Mouse (Mus musculus) forebrain, embryonic 12.5 days (tissue): ENCODE measurements around the gene Vdac1. TPM values are rescaled to one million over a fixed set of nuclear protein-coding genes. Genes with fewer than 3 reads are reported as not detected.

Experiments used
- ATAC-seq: fragments of 200-750 bp; cut with Nextera tagmentation; 2 replicates; pipeline ENCODE4 v1.8.0; 2017; ENCODE audit warnings: moderate TSS enrichment; ENCODE audit not compliant: low FRiP score
- H3K27ac ChIP-seq: fragments of 300-500 bp; sonication (generic); 2 replicates; pipeline ENCODE4 v1.5.1; 2016; ENCODE audit warnings: mild to moderate bottlenecking
- H3K27me3 ChIP-seq: fragments of 300-500 bp; sonication (generic); 2 replicates; pipeline ENCODE4 v1.6.1; 2016; ENCODE audit warnings: mild to moderate bottlenecking
- H3K36me3 ChIP-seq: fragments of 300-500 bp; sonication (generic); replicated peaks from 2 replicates; pipeline ENCODE4 v1.6.1; 2016; ENCODE audit warnings: mild to moderate bottlenecking
- H3K4me1 ChIP-seq: fragments of 300-500 bp; sonication (generic); 2 replicates; pipeline ENCODE4 v1.6.1; 2016
- H3K4me2 ChIP-seq: fragments of 300-500 bp; sonication (generic); 2 replicates; pipeline ENCODE4 v1.6.1; 2016; ENCODE audit warnings: mild to moderate bottlenecking, moderate library complexity
- H3K4me3 ChIP-seq: fragments of 300-500 bp; sonication (generic); replicated peaks from 2 replicates; pipeline ENCODE4 v1.5.1; 2016; ENCODE audit warnings: mild to moderate bottlenecking
- H3K9ac ChIP-seq: fragments of 300-500 bp; sonication (generic); 2 replicates; pipeline ENCODE4 v1.6.1; 2016; ENCODE audit warnings: mild to moderate bottlenecking
- H3K9me3 ChIP-seq: fragments of 300-500 bp; sonication (generic); 2 replicates; pipeline ENCODE4 v1.6.1; 2016
- WGBS: fragments of 180-500 bp; shearing (Covaris S2); methylation state at CpG from one replicate; pipeline ENCODE4 v1.1.7; 2016; 5-methylcytosine and 5-hydroxymethylcytosine counted together
- polyA plus RNA-seq: library from polyadenylated mRNA; unstranded; fragments of >200 nt; fragmentation: Nextera tagmentation; extraction: Ambion mirVana; gene quantifications from 2 replicates; pipeline ENCODE4 v1.2.1, GENCODE M21; 2016

Gene Vdac1
- polyA plus RNA-seq: 206 and 214 TPM in 2 replicates

- H3K9me3 ChIP-seq: no peaks in the 10 kb centered on the region
- peak within 1 kb of the TSS; percentile 97 for H3K4me2 ChIP-seq
- H3K9ac ChIP-seq: peak within 1 kb of the TSS; percentile 90
- under 1% methylated on average over 83 of the region's 84 CpGs for WGBS
- H3K27ac ChIP-seq: peak within 1 kb of the TSS; percentile 89
- no peaks in the 10 kb centered on the region for H3K27me3 ChIP-seq
- peak within 1 kb of the TSS; percentile 83 for H3K4me3 ChIP-seq
- no peaks in the 10 kb centered on the region for H3K36me3 ChIP-seq
- H3K4me1 ChIP-seq: peaks cover 38% of the 10 kb centered on the region
- ATAC-seq: peak; percentile 97
Measured at GRCm38 (mm10) chr11:52360471-52361277, at the start of gene Vdac1. Gene Vdac1, plus strand, starts transcription at chr11:52360860.

GRCm38 (mm10) chr11:52314102-52314793 is 46.4 kb upstream of the Vdac1 start:
- Histone ChIP-seq H3K27me3 (peaks cover 28% of the 10 kb centered on the region), H3K36me3 (no peaks in the 10 kb centered on the region), H3K4me2 (no peak overlapping the region; the same call in 1 of the 2 replicates), H3K9me3 (no peaks in the 10 kb centered on the region), H3K27ac (no peak overlapping the region), H3K4me3 (no peak overlapping the region), H3K9ac (no peak overlapping the region), H3K4me1 (no peaks in the 10 kb centered on the region)
- WGBS: 16% methylated on average over 26 of the region's 26 CpGs
- no peak for ATAC-seq

DNA sequence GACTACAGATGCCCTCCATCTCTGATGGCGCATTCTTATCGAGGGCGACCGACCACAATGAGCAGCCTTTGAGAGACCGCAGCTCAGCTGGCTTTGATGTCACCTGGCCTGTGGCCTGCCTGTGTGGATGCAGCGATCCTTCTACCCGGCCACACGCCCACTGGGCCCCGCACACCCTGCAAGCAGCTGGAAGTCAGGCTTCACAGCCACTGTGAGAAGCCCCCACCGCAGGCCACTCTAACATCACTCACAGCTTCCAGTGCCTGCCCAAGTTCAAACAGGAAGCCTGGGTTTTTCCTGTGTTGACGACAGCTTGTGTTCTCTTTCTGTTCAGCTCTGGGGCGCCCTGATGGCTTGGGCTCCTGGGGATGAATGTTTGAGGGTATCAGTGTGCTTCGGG is 42.2 kb upstream of the Vdac1 start:
- Histone ChIP-seq H3K27ac (no peak overlapping the region), H3K27me3 (peaks cover 21% of the 10 kb centered on the region), H3K9ac (no peak overlapping the region), H3K4me3 (no peak overlapping the region), H3K4me2 (no peak overlapping the region), H3K36me3 (no peaks in the 10 kb centered on the region), H3K9me3 (no peaks in the 10 kb centered on the region), H3K4me1 (no peaks in the 10 kb centered on the region)
- WGBS: 74% methylated on average over 13 of the region's 13 CpGs
- ATAC-seq: no peak

DNA sequence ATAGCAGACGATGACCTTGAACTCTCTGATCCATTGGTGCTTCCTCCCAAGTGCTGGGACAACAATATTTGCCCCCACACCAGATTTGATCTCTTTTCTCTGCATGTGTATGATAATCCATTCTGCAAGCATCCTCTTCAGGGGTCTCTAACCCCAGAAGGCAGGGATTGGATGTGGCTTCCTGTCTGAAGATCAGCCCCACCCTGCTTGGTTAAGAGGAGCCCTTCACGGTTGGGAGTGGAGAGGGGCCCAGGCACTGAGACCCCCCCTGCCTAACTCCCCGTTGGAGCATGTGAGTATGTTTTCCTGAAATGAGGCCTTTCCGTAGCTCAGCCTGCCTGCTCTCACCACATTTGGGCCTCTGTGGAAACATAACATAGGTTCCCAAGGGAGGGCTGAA is 41.0 kb upstream of the Vdac1 start:
- WGBS: 86% methylated on average over 4 of the region's 4 CpGs
- Histone ChIP-seq H3K27me3 (peaks cover 9% of the 10 kb centered on the region), H3K36me3 (no peaks in the 10 kb centered on the region), H3K9ac (no peak overlapping the region), H3K4me2 (no peak overlapping the region), H3K27ac (no peak overlapping the region), H3K4me1 (no peaks in the 10 kb centered on the region), H3K4me3 (no peak overlapping the region), H3K9me3 (no peaks in the 10 kb centered on the region)
- no peak for ATAC-seq

DNA sequence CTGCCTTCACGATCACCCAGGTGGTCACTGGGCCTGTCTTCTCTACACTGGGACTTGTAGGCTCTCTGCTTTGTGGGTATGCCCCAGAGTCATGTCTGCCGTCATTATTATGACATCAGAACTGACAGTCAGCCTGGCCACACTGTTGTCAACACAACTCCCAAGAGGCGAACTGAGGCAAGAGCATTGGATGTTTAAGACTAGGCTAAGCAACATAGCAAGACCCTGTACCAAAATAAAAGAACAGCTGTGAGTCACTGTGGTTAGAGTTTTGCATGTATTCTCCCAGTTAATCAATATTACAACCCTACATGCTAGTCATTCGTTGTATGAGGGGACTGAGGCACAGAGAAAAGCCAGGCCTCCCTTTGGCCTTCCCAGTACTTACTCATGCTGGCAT is 40.1 kb upstream of the Vdac1 start:
- no peak for ATAC-seq
- Histone ChIP-seq H3K4me2 (no peak overlapping the region), H3K9me3 (no peaks in the 10 kb centered on the region), H3K36me3 (no peaks in the 10 kb centered on the region), H3K4me3 (no peak overlapping the region), H3K9ac (no peak overlapping the region), H3K27me3 (peaks cover under 1% of the 10 kb centered on the region), H3K4me1 (no peaks in the 10 kb centered on the region), H3K27ac (no peak overlapping the region)
- 81% methylated on average over 4 of the region's 4 CpGs for WGBS

- ATAC-seq: no peak
- no peak overlapping the region for H3K9ac ChIP-seq
- no peaks in the 10 kb centered on the region; the same call in 1 of the 2 replicates for H3K27me3 ChIP-seq
- WGBS: 66% methylated on average over 3 of the region's 3 CpGs
- H3K4me1 ChIP-seq: no peaks in the 10 kb centered on the region
- H3K27ac ChIP-seq: no peak overlapping the region
- H3K4me2 ChIP-seq: no peak overlapping the region
- H3K4me3 ChIP-seq: no peak overlapping the region
- no peaks in the 10 kb centered on the region for H3K9me3 ChIP-seq
- H3K36me3 ChIP-seq: no peaks in the 10 kb centered on the region
Measured at GRCm38 (mm10) chr11:52321540-52321939, 39.1 kb upstream of the Vdac1 start.

GRCm38 (mm10) chr11:52324442-52325367 is 36.0 kb upstream of the Vdac1 start:
- Histone ChIP-seq H3K27ac (no peak overlapping the region), H3K27me3 (no peaks in the 10 kb centered on the region; the same call in 1 of the 2 replicates), H3K4me1 (no peaks in the 10 kb centered on the region), H3K9ac (no peak overlapping the region), H3K9me3 (no peaks in the 10 kb centered on the region), H3K4me3 (no peak overlapping the region), H3K36me3 (no peaks in the 10 kb centered on the region), H3K4me2 (no peak overlapping the region)
- 58% methylated on average over 23 of the region's 23 CpGs for WGBS
- no peak for ATAC-seq

- H3K4me2 ChIP-seq: no peak overlapping the region
- ATAC-seq: no peak
- no peaks in the 10 kb centered on the region for H3K9me3 ChIP-seq
- H3K9ac ChIP-seq: no peak overlapping the region
- H3K4me1 ChIP-seq: peaks cover 3% of the 10 kb centered on the region; the same call in 1 of the 2 replicates
- 65% methylated on average over 3 of the region's 3 CpGs for WGBS
- no peaks in the 10 kb centered on the region; the same call in 1 of the 2 replicates for H3K27me3 ChIP-seq
- no peak overlapping the region for H3K27ac ChIP-seq
- H3K4me3 ChIP-seq: no peak overlapping the region
- H3K36me3 ChIP-seq: no peaks in the 10 kb centered on the region
Measured at GRCm38 (mm10) chr11:52327313-52327712, 33.3 kb upstream of the Vdac1 start.

- H3K9me3 ChIP-seq: no peaks in the 10 kb centered on the region
Measured at GRCm38 (mm10) chr11:52332421-52333118, 28.1 kb upstream of the Vdac1 start.

GRCm38 (mm10) chr11:52333616-52334015 is 27.0 kb upstream of the Vdac1 start:
- H3K4me2 ChIP-seq: no peak overlapping the region

More at GRCm38 (mm10) chr11:52332421-52333118, 28.1 kb upstream of the Vdac1 start:
- Histone ChIP-seq H3K9ac (no peak overlapping the region), H3K27me3 (no peaks in the 10 kb centered on the region), H3K27ac (peak overlapping the region; percentile 25; the same call in 1 of the 2 replicates), H3K36me3 (no peaks in the 10 kb centered on the region), H3K4me2 (peak overlapping the region; percentile 8), H3K4me3 (no peak overlapping the region), H3K4me1 (peaks cover 14% of the 10 kb centered on the region; the same call in 1 of the 2 replicates)
- 35% methylated on average over 16 of the region's 16 CpGs for WGBS
- ATAC-seq: peak; percentile 64; the same call in 1 of the 2 replicates

GRCm38 (mm10) chr11:52335263-52335662 is 25.4 kb upstream of the Vdac1 start:
- no peaks in the 10 kb centered on the region for H3K27me3 ChIP-seq
- no peak for ATAC-seq
- peaks cover 18% of the 10 kb centered on the region; the same call in 1 of the 2 replicates for H3K4me1 ChIP-seq
- no peaks in the 10 kb centered on the region for H3K36me3 ChIP-seq
- WGBS: 87% methylated on average over 4 of the region's 4 CpGs
- H3K27ac ChIP-seq: no peak overlapping the region
- H3K4me3 ChIP-seq: no peak overlapping the region
- no peaks in the 10 kb centered on the region for H3K9me3 ChIP-seq
- no peak overlapping the region for H3K9ac ChIP-seq
- H3K4me2 ChIP-seq: no peak overlapping the region

More at GRCm38 (mm10) chr11:52333616-52334015, 27.0 kb upstream of the Vdac1 start:
- 93% methylated on average over 13 of the region's 13 CpGs for WGBS
- no peak overlapping the region for H3K9ac ChIP-seq
- H3K4me1 ChIP-seq: peaks cover 18% of the 10 kb centered on the region; the same call in 1 of the 2 replicates
- H3K27me3 ChIP-seq: no peaks in the 10 kb centered on the region
- H3K36me3 ChIP-seq: no peaks in the 10 kb centered on the region
- no peak overlapping the region for H3K27ac ChIP-seq
- no peak for ATAC-seq
- no peak overlapping the region for H3K4me3 ChIP-seq
- H3K9me3 ChIP-seq: no peaks in the 10 kb centered on the region
